Mouse (Mus musculus) kidney, postnatal 4 days (tissue): ENCODE data around the gene Adad2.

Experiments
- DNase-seq, 2 experiments: peaks; one replicate each; pipeline ENCODE4 v3.0.0; 2021; ENCODE audit warnings: mixed read lengths in 2 of 2

The Adad2 gene

GRCm38 (mm10) chr8:119612471-119612870 lies at the start of gene Adad2:
TSS of gene Adad2 (plus strand) at chr8:119612747.
- DNase-seq, result no peak

GRCm38 (mm10) chr8:119563849-119564251 lies 48.7 kb upstream of the Adad2 start:
- DNase-seq, result no peak

GRCm38 (mm10) chr8:119566367-119566766 lies 46.2 kb upstream of the Adad2 start:
- no peak for DNase-seq

- no peak for DNase-seq
Observed at GRCm38 (mm10) chr8:119568251-119568650, 44.3 kb upstream of the Adad2 start.

GRCm38 (mm10) chr8:119568951-119569350 lies 43.6 kb upstream of the Adad2 start:
- DNase-seq, result no peak

GRCm38 (mm10) chr8:119569881-119570280 lies 42.7 kb upstream of the Adad2 start:
- DNase-seq, result no peak

- no peak for DNase-seq
Observed at GRCm38 (mm10) chr8:119571135-119571534, 41.4 kb upstream of the Adad2 start.

GRCm38 (mm10) chr8:119572411-119572810 lies 40.1 kb upstream of the Adad2 start:
- DNase-seq, result no peak

- DNase-seq, result peak; percentile 98
Observed at GRCm38 (mm10) chr8:119574437-119575365, 37.8 kb upstream of the Adad2 start, which contains the start of the genes Hsdl1 and Dnaaf1. TSS of gene Hsdl1 (minus strand) at chr8:119575183. TSS of gene Dnaaf1 (plus strand) at chr8:119575235.

- DNase-seq, result no peak
Observed at GRCm38 (mm10) chr8:119575366-119575726, 37.2 kb upstream of the Adad2 start.

- no peak for DNase-seq
Observed at GRCm38 (mm10) chr8:119579096-119579495, 33.5 kb upstream of the Adad2 start.

- DNase-seq, result no peak
Observed at GRCm38 (mm10) chr8:119580441-119581161, 31.9 kb upstream of the Adad2 start.

GRCm38 (mm10) chr8:119585901-119586300 lies 26.6 kb upstream of the Adad2 start:
- no peak for DNase-seq

- no peak for DNase-seq
Observed at GRCm38 (mm10) chr8:119588321-119588720, 24.2 kb upstream of the Adad2 start.

- peak; percentile 26 to 42 for DNase-seq
Observed at GRCm38 (mm10) chr8:119588844-119589243, 23.7 kb upstream of the Adad2 start.

GRCm38 (mm10) chr8:119590348-119590747 lies 22.2 kb upstream of the Adad2 start:
- DNase-seq, result no peak

- DNase-seq, result no peak
Observed at GRCm38 (mm10) chr8:119591456-119591855, 21.1 kb upstream of the Adad2 start.

- DNase-seq, result no peak
Observed at GRCm38 (mm10) chr8:119603771-119604170, 8.8 kb upstream of the Adad2 start.

- no peak for DNase-seq
Observed at GRCm38 (mm10) chr8:119604398-119604803, 8.1 kb upstream of the Adad2 start.

GRCm38 (mm10) chr8:119604996-119605395 lies 7.6 kb upstream of the Adad2 start, which contains the start of gene Taf1c:
TSS of gene Taf1c (minus strand) at chr8:119605222.
- peak; percentile 96 to 97 for DNase-seq

GRCm38 (mm10) chr8:119606224-119606623 lies 6.3 kb upstream of the Adad2 start:
- no peak for DNase-seq

GRCm38 (mm10) chr8:119615096-119615495 lies 2.5 kb downstream of the Adad2 start:
- DNase-seq, result no peak

GRCm38 (mm10) chr8:119616358-119616757 lies 3.8 kb downstream of the Adad2 start:
- DNase-seq, result no peak

GRCm38 (mm10) chr8:119616811-119617210 lies 4.3 kb downstream of the Adad2 start:
- no peak for DNase-seq
